Mouse (Mus musculus) E14TG2a.4 (cell line): ENCODE results near the gene Rassf1.
A peak's percentile ranks its signal among the peaks of the same experiment; 100 is the strongest.

ENCODE experiments used
- H3K27me3 ChIP-seq: 2 replicates; pipeline ENCODE4 v1.6.1; 2014; ENCODE audit warnings: low read length, control low read depth; ENCODE audit not compliant: insufficient read depth
- H3K36me3 ChIP-seq: 2 replicates; pipeline ENCODE4 v1.6.1; 2014; ENCODE audit warnings: low read length, control low read depth; ENCODE audit not compliant: insufficient read depth
- H3K4me1 ChIP-seq: replicated peaks from 2 replicates; pipeline ENCODE4 v1.6.1; 2014; ENCODE audit warnings: low read depth, low read length, control low read depth
- H3K4me3 ChIP-seq: replicated peaks from 2 replicates; pipeline ENCODE4 v1.5.1; 2014; ENCODE audit warnings: mild to moderate bottlenecking, low read length
- H3K9me3 ChIP-seq: 2 replicates; pipeline ENCODE4 v1.6.1; 2014; ENCODE audit warnings: low read length, control low read depth
- CTCF ChIP-seq: conservative IDR thresholded peaks from 2 replicates; pipeline ENCODE4 v1.5.1; 2014; ENCODE audit warnings: low read length
- NANOG ChIP-seq: IDR thresholded peaks from 2 replicates; pipeline ENCODE4 v1.6.1; 2014; ENCODE audit warnings: borderline replicate concordance, low read length, mixed read lengths
- POU5F1 ChIP-seq: IDR thresholded peaks from 2 replicates; pipeline ENCODE4 v1.6.1; 2014; ENCODE audit warnings: low read length, borderline replicate concordance

Rassf1 gene

GRCm38 (mm10) chr9:107538231-107538630 lies 13.1 kb upstream of the Rassf1 start:
- Histone ChIP-seq H3K4me3 (no peak overlapping the region), H3K36me3 (peaks cover 57% of the 10 kb centered on the region), H3K9me3 (no peaks in the 10 kb centered on the region), H3K27me3 (no peaks in the 10 kb centered on the region), H3K4me1 (peaks cover 74% of the 10 kb centered on the region)
- TF ChIP-seq CTCF (no peak), POU5F1 (no peak), NANOG (no peak)

DNA sequence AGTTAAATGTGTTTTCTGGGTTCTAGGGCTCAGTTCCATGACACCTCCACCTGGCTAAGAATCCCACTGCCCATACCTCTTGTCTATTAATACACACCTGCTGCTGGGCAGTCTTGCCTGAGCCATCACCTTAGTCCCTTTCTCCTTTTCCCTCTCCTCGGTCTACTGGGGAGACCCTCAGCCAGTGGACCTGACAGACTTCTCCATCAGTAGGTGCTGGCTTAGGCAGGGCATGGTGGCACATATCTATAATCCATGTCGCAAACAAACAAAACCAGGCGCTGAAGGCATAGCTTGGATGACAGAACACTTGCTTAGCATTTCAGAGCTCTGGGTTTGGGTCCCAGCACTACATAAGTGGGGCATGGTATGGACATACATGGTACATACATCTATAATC lies 12.6 kb upstream of the Rassf1 start:
- no peak overlapping the region for H3K4me3 ChIP-seq
- peaks cover 59% of the 10 kb centered on the region for H3K36me3 ChIP-seq
- H3K27me3 ChIP-seq = no peaks in the 10 kb centered on the region
- H3K4me1 ChIP-seq = peaks cover 74% of the 10 kb centered on the region
- H3K9me3 ChIP-seq = no peaks in the 10 kb centered on the region
- no peak for TF ChIP-seq POU5F1
- no peak for TF ChIP-seq CTCF
- no peak for TF ChIP-seq NANOG

DNA sequence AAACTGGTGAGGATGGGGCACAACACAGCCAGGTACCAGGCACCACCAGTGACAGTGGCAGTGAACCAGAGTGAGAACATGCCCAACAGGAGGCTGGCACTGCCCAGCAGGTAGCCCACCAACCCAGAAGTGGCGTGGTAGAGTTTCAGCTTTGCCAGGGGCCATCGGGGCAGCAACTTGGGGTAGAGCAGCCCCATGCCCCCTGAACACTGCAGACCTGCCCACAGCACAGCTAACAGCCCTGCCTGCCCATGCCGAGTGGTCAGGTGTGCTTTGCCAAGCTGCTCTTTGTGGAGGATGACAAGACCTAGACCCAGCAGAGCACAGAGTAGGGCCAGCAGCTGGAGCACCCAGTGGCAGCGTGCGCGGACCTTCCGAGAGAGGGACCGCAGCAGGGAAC lies 11.4 kb upstream of the Rassf1 start:
- no peaks in the 10 kb centered on the region for H3K27me3 ChIP-seq
- peaks cover 70% of the 10 kb centered on the region for H3K36me3 ChIP-seq
- no peak overlapping the region for H3K4me3 ChIP-seq
- peaks cover 78% of the 10 kb centered on the region for H3K4me1 ChIP-seq
- H3K9me3 ChIP-seq = no peaks in the 10 kb centered on the region
- no peak for TF ChIP-seq CTCF
- no peak for TF ChIP-seq POU5F1
- TF ChIP-seq NANOG = no peak

GRCm38 (mm10) chr9:107540420-107540819 lies 10.9 kb upstream of the Rassf1 start:
- Histone ChIP-seq H3K4me1 (peaks cover 78% of the 10 kb centered on the region), H3K27me3 (no peaks in the 10 kb centered on the region), H3K9me3 (no peaks in the 10 kb centered on the region), H3K36me3 (peaks cover 70% of the 10 kb centered on the region), H3K4me3 (no peak overlapping the region)
- TF ChIP-seq POU5F1 = no peak
- no peak for TF ChIP-seq NANOG
- no peak for TF ChIP-seq CTCF

- Histone ChIP-seq H3K9me3 (no peaks in the 10 kb centered on the region), H3K4me1 (peaks cover 72% of the 10 kb centered on the region), H3K27me3 (no peaks in the 10 kb centered on the region), H3K4me3 (peak overlapping the region; percentile 88), H3K36me3 (peaks cover 65% of the 10 kb centered on the region)
- TF ChIP-seq NANOG (no peak), CTCF (no peak), POU5F1 (no peak)
Measured at GRCm38 (mm10) chr9:107541005-107541404, 10.3 kb upstream of the Rassf1 start.

DNA sequence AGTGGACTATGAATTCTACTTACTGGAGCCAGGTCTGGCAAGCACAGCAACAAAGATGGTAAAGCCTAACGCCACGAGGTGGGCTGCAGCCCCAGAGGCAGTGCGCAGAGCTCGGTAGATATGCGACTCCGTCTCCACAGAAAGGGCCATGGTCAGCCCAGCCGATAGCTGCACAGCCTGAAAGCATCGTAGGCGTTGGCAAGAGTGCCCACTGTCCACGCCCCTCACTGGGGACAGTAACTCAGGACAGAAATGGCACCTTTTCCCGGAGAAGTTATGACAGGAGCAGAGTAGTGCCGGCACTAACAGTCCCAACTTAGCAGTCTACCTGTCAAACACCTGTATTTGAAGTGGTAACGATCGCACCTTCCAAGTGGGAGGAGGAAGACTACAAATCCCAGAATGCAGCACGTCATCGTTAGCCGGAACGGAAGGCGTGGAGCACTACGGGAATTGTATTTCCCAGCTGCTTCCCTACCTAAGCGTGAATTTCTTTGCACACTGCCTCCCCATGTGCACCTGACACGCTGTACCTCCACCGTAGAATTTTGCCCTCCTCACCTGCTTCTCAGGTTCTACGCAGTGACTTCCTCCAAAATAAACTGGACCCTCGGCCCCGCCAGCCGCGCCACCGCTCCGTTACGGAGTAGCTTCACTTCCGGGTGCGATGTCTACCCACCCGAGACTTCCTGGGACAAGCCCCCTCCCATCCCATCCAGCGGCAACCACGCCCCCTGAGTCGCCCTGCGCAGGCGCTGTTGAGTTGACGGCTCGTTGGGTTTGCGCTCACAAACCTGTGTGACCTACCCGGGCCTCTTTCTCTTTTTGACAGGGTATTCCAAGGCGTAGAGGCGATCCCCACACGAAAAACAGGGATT lies 9.6 kb upstream of the Rassf1 start, which contains the start of the genes Cyb561d2 and Nprl2:
Cyb561d2 (minus strand) TSS at position 720 of the 878 bp plus-strand sequence.
Nprl2 (plus strand) TSS at position 753 of the 878 bp plus-strand sequence.
- Histone ChIP-seq H3K9me3 (no peaks in the 10 kb centered on the region), H3K36me3 (peaks cover 58% of the 10 kb centered on the region), H3K4me1 (peaks cover 71% of the 10 kb centered on the region), H3K4me3 (peak within 1 kb of the TSS; percentile 88), H3K27me3 (no peaks in the 10 kb centered on the region)
- no peak for TF ChIP-seq NANOG
- no peak for TF ChIP-seq POU5F1
- TF ChIP-seq CTCF = no peak

DNA sequence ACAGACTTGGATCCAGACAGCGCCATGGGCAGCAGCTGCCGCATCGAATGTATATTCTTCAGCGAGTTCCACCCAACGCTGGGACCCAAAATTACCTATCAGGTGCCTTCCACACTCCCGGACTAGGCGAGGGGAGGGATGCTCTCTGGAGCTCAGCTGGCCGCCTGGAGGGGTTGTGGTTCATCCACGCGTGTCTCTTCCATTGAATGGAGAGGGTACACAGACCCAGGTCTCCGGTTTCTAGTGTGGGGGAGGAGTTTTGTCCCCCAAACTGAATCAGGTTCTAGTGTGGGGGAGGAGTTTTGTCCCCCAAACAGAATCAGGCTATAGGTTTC lies 9.0 kb upstream of the Rassf1 start:
- peaks cover 52% of the 10 kb centered on the region for H3K36me3 ChIP-seq
- no peak for TF ChIP-seq NANOG
- TF ChIP-seq CTCF = no peak
- no peak for TF ChIP-seq POU5F1
- peaks cover under 1% of the 10 kb centered on the region; the same call in 1 of the 2 replicates for H3K27me3 ChIP-seq
- H3K4me3 ChIP-seq = peak overlapping the region; percentile 88
- H3K4me1 ChIP-seq = peaks cover 72% of the 10 kb centered on the region
- no peaks in the 10 kb centered on the region for H3K9me3 ChIP-seq

GRCm38 (mm10) chr9:107542721-107543120 lies 8.6 kb upstream of the Rassf1 start:
- H3K4me3 ChIP-seq = peak overlapping the region; percentile 88
- H3K27me3 ChIP-seq = peaks cover 5% of the 10 kb centered on the region
- peaks cover 48% of the 10 kb centered on the region for H3K36me3 ChIP-seq
- H3K9me3 ChIP-seq = no peaks in the 10 kb centered on the region
- H3K4me1 ChIP-seq = peaks cover 72% of the 10 kb centered on the region
- TF ChIP-seq CTCF (no peak), POU5F1 (no peak), NANOG (no peak)
